Mouse (Mus musculus) lung, adult 2 months (tissue): ENCODE results near the gene Gna14.

Experiments used
- CTCF ChIP-seq: fragments of 200-500 bp; IDR thresholded peaks from 2 replicates; pipeline ENCODE4 v1.5.1; 2011; ENCODE audit warnings: mild to moderate bottlenecking, low read length, control low read depth; ENCODE audit not compliant: insufficient read depth
- POLR2A ChIP-seq: fragments of 200-500 bp; IDR thresholded peaks from 2 replicates; pipeline ENCODE4 v1.6.1; 2011; ENCODE audit warnings: low read depth, mild to moderate bottlenecking, control low read depth, low read length, borderline replicate concordance; ENCODE audit errors: extremely low read depth

- no peak for TF ChIP-seq CTCF
- TF ChIP-seq POLR2A, result no peak
These were observed 55.2 kb downstream of the Gna14 start for GRCm38 (mm10) chr19:16490756-16491155.
